Mouse (Mus musculus): ENCODE measurements at regions not wholly inside any gene's neighbourhood (a gene's known extent, or its start where the extent isn't known, plus 50 kb on each side); places are given as distances from the start of the nearest gene placed in this dataset.

GRCm38 (mm10) chr16:29990795-29991587 is 73.2 kb upstream of the Hes1 start:
- Histone ChIP-seq H3K27ac (ENCODE audit: low read depth, low read length) (no peak overlapping the region), H3K36me3 (ENCODE audit: control insufficient read depth, insufficient read depth, low read length) (no peaks in the 10 kb centered on the region), H3K9ac (ENCODE audit: low read depth, low read length) (no peak overlapping the region), H3K4me1 (ENCODE audit: control insufficient read depth, insufficient read depth, low read length) (peaks cover 13% of the 10 kb centered on the region), H3K9me3 (ENCODE audit: control insufficient read depth, low read length) (no peaks in the 10 kb centered on the region), H3K4me3 (ENCODE audit: low read length) (no peak overlapping the region), H3K27me3 (ENCODE audit: control insufficient read depth, insufficient read depth, low read length) (peaks cover 5% of the 10 kb centered on the region; the same call in 1 of the 2 replicates), H3K4me2 (replicated peaks; ENCODE audit: low read depth, low read length) (no peak overlapping the region)
- ATAC-seq (ENCODE audit: low FRiP score, low TSS enrichment) = no peak
- 73% methylated on average over 9 of the region's 9 CpGs for WGBS

- Histone ChIP-seq H3K9ac (ENCODE audit: low read depth, low read length) (no peak overlapping the region), H3K4me2 (replicated peaks; ENCODE audit: low read depth, low read length) (no peak overlapping the region), H3K9me3 (ENCODE audit: control insufficient read depth, low read length) (no peaks in the 10 kb centered on the region), H3K27ac (ENCODE audit: low read depth, low read length) (no peak overlapping the region), H3K27me3 (ENCODE audit: control insufficient read depth, insufficient read depth, low read length) (peaks cover 5% of the 10 kb centered on the region; the same call in 1 of the 2 replicates), H3K36me3 (ENCODE audit: control insufficient read depth, insufficient read depth, low read length) (no peaks in the 10 kb centered on the region), H3K4me1 (ENCODE audit: control insufficient read depth, insufficient read depth, low read length) (peaks cover 22% of the 10 kb centered on the region), H3K4me3 (ENCODE audit: low read length) (no peak overlapping the region)
- 66% methylated on average over 8 of the region's 8 CpGs for WGBS
- no peak for ATAC-seq (ENCODE audit: low FRiP score, low TSS enrichment)
These were observed 72.3 kb upstream of the Hes1 start for GRCm38 (mm10) chr16:29991876-29992380.

GRCm38 (mm10) chr16:29993111-29993510 is 71.1 kb upstream of the Hes1 start:
- Histone ChIP-seq H3K9ac (ENCODE audit: low read depth, low read length) (no peak overlapping the region), H3K27me3 (ENCODE audit: control insufficient read depth, insufficient read depth, low read length) (peaks cover 5% of the 10 kb centered on the region; the same call in 1 of the 2 replicates), H3K27ac (ENCODE audit: low read depth, low read length) (no peak overlapping the region), H3K4me2 (replicated peaks; ENCODE audit: low read depth, low read length) (no peak overlapping the region), H3K4me3 (ENCODE audit: low read length) (no peak overlapping the region), H3K9me3 (ENCODE audit: control insufficient read depth, low read length) (no peaks in the 10 kb centered on the region), H3K36me3 (ENCODE audit: control insufficient read depth, insufficient read depth, low read length) (no peaks in the 10 kb centered on the region), H3K4me1 (ENCODE audit: control insufficient read depth, insufficient read depth, low read length) (peaks cover 25% of the 10 kb centered on the region)
- no peak for ATAC-seq (ENCODE audit: low FRiP score, low TSS enrichment)
- WGBS = 80% methylated on average over 7 of the region's 7 CpGs

- Histone ChIP-seq H3K4me2 (replicated peaks; ENCODE audit: low read depth, low read length) (no peak overlapping the region), H3K9me3 (ENCODE audit: control insufficient read depth, low read length) (no peaks in the 10 kb centered on the region), H3K27me3 (ENCODE audit: control insufficient read depth, insufficient read depth, low read length) (peaks cover 5% of the 10 kb centered on the region; the same call in 1 of the 2 replicates), H3K9ac (ENCODE audit: low read depth, low read length) (no peak overlapping the region), H3K27ac (ENCODE audit: low read depth, low read length) (no peak overlapping the region), H3K36me3 (ENCODE audit: control insufficient read depth, insufficient read depth, low read length) (no peaks in the 10 kb centered on the region), H3K4me1 (ENCODE audit: control insufficient read depth, insufficient read depth, low read length) (peaks cover 25% of the 10 kb centered on the region), H3K4me3 (ENCODE audit: low read length) (no peak overlapping the region)
- WGBS = 63% methylated on average over 6 of the region's 6 CpGs
- ATAC-seq (ENCODE audit: low FRiP score, low TSS enrichment) = no peak
These were observed 70.6 kb upstream of the Hes1 start for GRCm38 (mm10) chr16:29993535-29993934.

GRCm38 (mm10) chr16:29996139-29997069 is 67.8 kb upstream of the Hes1 start:
- Histone ChIP-seq H3K4me1 (ENCODE audit: control insufficient read depth, insufficient read depth, low read length) (peaks cover 22% of the 10 kb centered on the region), H3K27ac (ENCODE audit: low read depth, low read length) (peak overlapping the region; percentile 24; the same call in 1 of the 2 replicates), H3K27me3 (ENCODE audit: control insufficient read depth, insufficient read depth, low read length) (peaks cover 5% of the 10 kb centered on the region; the same call in 1 of the 2 replicates), H3K36me3 (ENCODE audit: control insufficient read depth, insufficient read depth, low read length) (no peaks in the 10 kb centered on the region), H3K9ac (ENCODE audit: low read depth, low read length) (no peak overlapping the region), H3K4me3 (ENCODE audit: low read length) (no peak overlapping the region), H3K4me2 (replicated peaks; ENCODE audit: low read depth, low read length) (no peak overlapping the region), H3K9me3 (ENCODE audit: control insufficient read depth, low read length) (no peaks in the 10 kb centered on the region)
- peak; percentile 75 for ATAC-seq (ENCODE audit: low FRiP score, low TSS enrichment)
- 22% methylated on average over 12 of the region's 12 CpGs for WGBS

GRCm38 (mm10) chr16:30000166-30000565 is 64.0 kb upstream of the Hes1 start:
- Histone ChIP-seq H3K4me1 (ENCODE audit: control insufficient read depth, insufficient read depth, low read length) (peaks cover 16% of the 10 kb centered on the region), H3K27me3 (ENCODE audit: control insufficient read depth, insufficient read depth, low read length) (no peaks in the 10 kb centered on the region), H3K36me3 (ENCODE audit: control insufficient read depth, insufficient read depth, low read length) (no peaks in the 10 kb centered on the region), H3K9ac (ENCODE audit: low read depth, low read length) (no peak overlapping the region), H3K27ac (ENCODE audit: low read depth, low read length) (no peak overlapping the region), H3K4me3 (ENCODE audit: low read length) (no peak overlapping the region), H3K4me2 (replicated peaks; ENCODE audit: low read depth, low read length) (no peak overlapping the region), H3K9me3 (ENCODE audit: control insufficient read depth, low read length) (no peaks in the 10 kb centered on the region)
- no peak for ATAC-seq (ENCODE audit: low FRiP score, low TSS enrichment)
- WGBS = 82% methylated on average over 2 of the region's 2 CpGs

- Histone ChIP-seq H3K4me1 (ENCODE audit: control insufficient read depth, insufficient read depth, low read length) (peaks cover 21% of the 10 kb centered on the region), H3K9me3 (ENCODE audit: control insufficient read depth, low read length) (no peaks in the 10 kb centered on the region), H3K27me3 (ENCODE audit: control insufficient read depth, insufficient read depth, low read length) (no peaks in the 10 kb centered on the region), H3K4me2 (replicated peaks; ENCODE audit: low read depth, low read length) (no peak overlapping the region), H3K9ac (ENCODE audit: low read depth, low read length) (no peak overlapping the region), H3K36me3 (ENCODE audit: control insufficient read depth, insufficient read depth, low read length) (no peaks in the 10 kb centered on the region), H3K4me3 (ENCODE audit: low read length) (no peak overlapping the region), H3K27ac (ENCODE audit: low read depth, low read length) (no peak overlapping the region)
- 62% methylated on average over 3 of the region's 3 CpGs for WGBS
- ATAC-seq (ENCODE audit: low FRiP score, low TSS enrichment) = no peak
These were observed 59.1 kb upstream of the Hes1 start for GRCm38 (mm10) chr16:30005124-30005523.

GRCm38 (mm10) chr16:30006826-30007225 is 57.4 kb upstream of the Hes1 start:
- ATAC-seq (ENCODE audit: low FRiP score, low TSS enrichment) = no peak
- Histone ChIP-seq H3K4me2 (replicated peaks; ENCODE audit: low read depth, low read length) (no peak overlapping the region), H3K27ac (ENCODE audit: low read depth, low read length) (no peak overlapping the region), H3K9ac (ENCODE audit: low read depth, low read length) (no peak overlapping the region), H3K36me3 (ENCODE audit: control insufficient read depth, insufficient read depth, low read length) (no peaks in the 10 kb centered on the region), H3K4me3 (ENCODE audit: low read length) (no peak overlapping the region), H3K27me3 (ENCODE audit: control insufficient read depth, insufficient read depth, low read length) (no peaks in the 10 kb centered on the region), H3K9me3 (ENCODE audit: control insufficient read depth, low read length) (no peaks in the 10 kb centered on the region), H3K4me1 (ENCODE audit: control insufficient read depth, insufficient read depth, low read length) (peaks cover 24% of the 10 kb centered on the region)
- WGBS = 81% methylated on average over 4 of the region's 4 CpGs

All from kidney, embryonic 14.5 days (tissue).